Mouse (Mus musculus): ENCODE data around the gene Snapc4. TPM values are rescaled to one million over a fixed set of nuclear protein-coding genes. Genes with fewer than 3 reads are reported as not detected.
A peak's percentile ranks its signal among the peaks of the same experiment; 100 is the strongest.
"Not testable (repeated sequence)": the region's sequence is repeated elsewhere in the genome, so short reads cannot be mapped to it uniquely, and the experiment has no call there.

The Snapc4 gene
- polyA plus RNA-seq, 1 experiment: 21.9 TPM

- peaks cover 5% of the 10 kb centered on the region for H3K36me3 ChIP-seq (ENCODE audit: control insufficient read depth, insufficient read depth, low read length)
- H3K4me3 ChIP-seq (ENCODE audit: insufficient read depth, low read depth, low read length): peak overlapping the region; percentile 17; the same call in 1 of the 2 replicates
These were observed 7.3 kb upstream of the Snapc4 start for GRCm38 (mm10) chr2:26387713-26388112.

GRCm38 (mm10) chr2:26380871-26381270 lies 418 bp upstream of the Snapc4 start:
- not testable (repeated sequence) for H3K36me3 ChIP-seq (ENCODE audit: control insufficient read depth, insufficient read depth, low read length); H3K4me1 ChIP-seq (ENCODE audit: control insufficient read depth, insufficient read depth, low read length); H3K27me3 ChIP-seq (replicated peaks; ENCODE audit: control insufficient read depth, insufficient read depth, low read length); H3K27ac ChIP-seq (ENCODE audit: insufficient read depth, low read depth, low read length); DNase-seq
- peak overlapping the region; percentile 73 for H3K4me3 ChIP-seq (ENCODE audit: insufficient read depth, low read depth, low read length)
- WGBS: 29% methylated on average over 6 of the region's 6 CpGs

More at GRCm38 (mm10) chr2:26387713-26388112, 7.3 kb upstream of the Snapc4 start:
- Histone ChIP-seq H3K27ac (ENCODE audit: insufficient read depth, low read depth, low read length) (no peak overlapping the region), H3K27me3 (replicated peaks; ENCODE audit: control insufficient read depth, insufficient read depth, low read length) (no peaks in the 10 kb centered on the region), H3K4me1 (ENCODE audit: control insufficient read depth, insufficient read depth, low read length) (peaks cover 9% of the 10 kb centered on the region; the same call in 1 of the 2 replicates)
- no peak for TF ChIP-seq POLR2A (IDR thresholded peaks at IDR 0.05; ENCODE audit: low read depth, low read length)
- TF ChIP-seq CTCF (conservative IDR thresholded peaks at IDR 0.05; ENCODE audit: insufficient read depth, insufficient read length, low read depth, low read length): no peak
- 52% methylated on average over 3 of the region's 3 CpGs for WGBS
- peak; percentile 81 for DNase-seq

GRCm38 (mm10) chr2:26372396-26372795 lies 8.1 kb downstream of the Snapc4 start:
- WGBS: 96% methylated on average over 8 of the region's 8 CpGs
- Histone ChIP-seq H3K27ac (ENCODE audit: insufficient read depth, low read depth, low read length) (no peak overlapping the region), H3K27me3 (replicated peaks; ENCODE audit: control insufficient read depth, insufficient read depth, low read length) (no peaks in the 10 kb centered on the region), H3K4me3 (ENCODE audit: insufficient read depth, low read depth, low read length) (no peak overlapping the region), H3K36me3 (ENCODE audit: control insufficient read depth, insufficient read depth, low read length) (0 out of 2 replicates have a peak, but pooled peaks cover 2% of the 10 kb centered on the region), H3K4me1 (ENCODE audit: control insufficient read depth, insufficient read depth, low read length) (no peaks in the 10 kb centered on the region)
- no peak for TF ChIP-seq CTCF (conservative IDR thresholded peaks at IDR 0.05; ENCODE audit: insufficient read depth, insufficient read length, low read depth, low read length)
- TF ChIP-seq POLR2A (IDR thresholded peaks at IDR 0.05; ENCODE audit: low read depth, low read length): no peak
- DNase-seq: no peak

GRCm38 (mm10) chr2:26368572-26368971 lies 11.9 kb downstream of the Snapc4 start:
- no peaks in the 10 kb centered on the region for H3K4me1 ChIP-seq (ENCODE audit: control insufficient read depth, insufficient read depth, low read length)
- H3K27ac ChIP-seq (ENCODE audit: insufficient read depth, low read depth, low read length): no peak overlapping the region
- no peaks in the 10 kb centered on the region for H3K27me3 ChIP-seq (replicated peaks; ENCODE audit: control insufficient read depth, insufficient read depth, low read length)
- no peak overlapping the region for H3K4me3 ChIP-seq (ENCODE audit: insufficient read depth, low read depth, low read length)
- 86% methylated on average over 1 of the region's 1 CpGs for WGBS
- no peaks in the 10 kb centered on the region for H3K36me3 ChIP-seq (ENCODE audit: control insufficient read depth, insufficient read depth, low read length)
- TF ChIP-seq CTCF (conservative IDR thresholded peaks at IDR 0.05; ENCODE audit: insufficient read depth, insufficient read length, low read depth, low read length) (no peak), POLR2A (IDR thresholded peaks at IDR 0.05; ENCODE audit: low read depth, low read length) (no peak)
- DNase-seq: no peak

GRCm38 (mm10) chr2:26367911-26368310 lies 12.5 kb downstream of the Snapc4 start:
- no peak for DNase-seq
- Histone ChIP-seq H3K36me3 (ENCODE audit: control insufficient read depth, insufficient read depth, low read length) (no peaks in the 10 kb centered on the region), H3K4me3 (ENCODE audit: insufficient read depth, low read depth, low read length) (no peak overlapping the region), H3K27me3 (replicated peaks; ENCODE audit: control insufficient read depth, insufficient read depth, low read length) (no peaks in the 10 kb centered on the region), H3K27ac (ENCODE audit: insufficient read depth, low read depth, low read length) (no peak overlapping the region), H3K4me1 (ENCODE audit: control insufficient read depth, insufficient read depth, low read length) (no peaks in the 10 kb centered on the region)
- TF ChIP-seq CTCF (conservative IDR thresholded peaks at IDR 0.05; ENCODE audit: insufficient read depth, insufficient read length, low read depth, low read length): no peak
- no peak for TF ChIP-seq POLR2A (IDR thresholded peaks at IDR 0.05; ENCODE audit: low read depth, low read length)
- 95% methylated on average over 6 of the region's 6 CpGs for WGBS

GRCm38 (mm10) chr2:26364738-26365465 lies 15.6 kb downstream of the Snapc4 start:
- H3K36me3 ChIP-seq (ENCODE audit: control insufficient read depth, insufficient read depth, low read length): no peaks in the 10 kb centered on the region
- H3K27ac ChIP-seq (ENCODE audit: insufficient read depth, low read depth, low read length): no peak overlapping the region
- DNase-seq: peak; percentile 72
- no peak overlapping the region for H3K4me3 ChIP-seq (ENCODE audit: insufficient read depth, low read depth, low read length)
- TF ChIP-seq POLR2A (IDR thresholded peaks at IDR 0.05; ENCODE audit: low read depth, low read length): no peak
- TF ChIP-seq CTCF (conservative IDR thresholded peaks at IDR 0.05; ENCODE audit: insufficient read depth, insufficient read length, low read depth, low read length): no peak
- 60% methylated on average over 10 of the region's 10 CpGs for WGBS
- no peaks in the 10 kb centered on the region for H3K4me1 ChIP-seq (ENCODE audit: control insufficient read depth, insufficient read depth, low read length)
- H3K27me3 ChIP-seq (replicated peaks; ENCODE audit: control insufficient read depth, insufficient read depth, low read length): no peaks in the 10 kb centered on the region

GRCm38 (mm10) chr2:26363481-26363880 lies 17.0 kb downstream of the Snapc4 start:
- no peaks in the 10 kb centered on the region for H3K36me3 ChIP-seq (ENCODE audit: control insufficient read depth, insufficient read depth, low read length)
- TF ChIP-seq POLR2A (IDR thresholded peaks at IDR 0.05; ENCODE audit: low read depth, low read length): no peak

More at GRCm38 (mm10) chr2:26363481-26363880, 17.0 kb downstream of the Snapc4 start:
- H3K4me1 ChIP-seq (ENCODE audit: control insufficient read depth, insufficient read depth, low read length): no peaks in the 10 kb centered on the region
- WGBS: 76% methylated on average over 5 of the region's 5 CpGs
- DNase-seq: no peak
- no peaks in the 10 kb centered on the region for H3K27me3 ChIP-seq (replicated peaks; ENCODE audit: control insufficient read depth, insufficient read depth, low read length)
- H3K27ac ChIP-seq (ENCODE audit: insufficient read depth, low read depth, low read length): no peak overlapping the region
- H3K4me3 ChIP-seq (ENCODE audit: insufficient read depth, low read depth, low read length): no peak overlapping the region
